Mouse (Mus musculus): Measurements from ENCODE around the gene Slc29a2.

GRCm38 (mm10) chr19:5001666-5002406, 21.8 kb upstream of the Slc29a2 start:
- TF ChIP-seq CTCF (IDR thresholded peaks at IDR 0.05; ENCODE audit: low read depth): peak; percentile 88
- no peak for TF ChIP-seq EP300 (IDR thresholded peaks at IDR 0.05; ENCODE audit: low read depth)

All from liver, embryonic 14.5 days (tissue).